Mouse (Mus musculus): ENCODE measurements around the gene Ccdc27.

Ccdc27 gene

DNA sequence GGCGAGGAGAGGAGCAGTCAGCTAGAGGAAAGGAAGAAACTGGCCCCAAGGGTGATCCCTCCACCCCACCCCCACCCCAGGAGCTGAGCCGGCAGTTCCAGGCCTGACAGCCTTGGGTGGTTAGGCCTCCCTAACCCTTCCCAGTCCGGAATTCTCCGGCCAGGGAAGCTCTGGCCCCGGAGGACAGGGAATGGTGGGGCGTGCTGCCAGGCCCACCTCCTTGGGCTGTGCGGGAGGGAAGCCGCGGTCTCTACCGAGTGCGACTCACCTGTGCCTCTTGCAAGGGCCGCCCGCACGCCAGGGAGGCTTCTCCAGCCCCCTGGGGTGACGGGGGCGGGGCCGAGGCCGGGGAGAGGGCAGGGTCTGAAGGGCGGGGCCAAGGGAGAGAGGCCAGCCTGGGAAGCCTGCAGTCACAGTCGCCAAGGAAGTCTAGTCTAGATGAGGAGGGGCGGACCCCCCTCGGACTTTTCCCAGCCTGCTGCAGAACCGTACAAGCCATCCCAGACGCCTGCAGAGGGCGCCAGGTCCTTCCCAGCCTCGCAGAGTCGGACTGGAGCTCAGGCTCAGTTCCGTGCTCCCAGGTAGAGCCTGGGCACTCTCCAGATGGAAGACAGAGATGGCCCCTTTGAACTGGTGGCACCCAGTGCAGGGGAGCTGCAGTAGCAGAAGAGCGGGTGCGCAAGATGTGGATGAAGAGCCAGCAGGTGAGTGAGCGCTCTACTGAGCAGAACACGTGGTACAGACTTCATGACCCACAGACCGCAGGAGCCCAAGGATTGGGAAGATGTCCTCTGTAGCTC is 16.6 kb downstream of the Ccdc27 start, which contains the start of gene Smim1:
Gene Smim1, minus strand, starts transcription at position 590 of the 800 bp plus-strand sequence.
- DNase-seq (ENCODE audit: low spot score): peak; percentile 52

DNA sequence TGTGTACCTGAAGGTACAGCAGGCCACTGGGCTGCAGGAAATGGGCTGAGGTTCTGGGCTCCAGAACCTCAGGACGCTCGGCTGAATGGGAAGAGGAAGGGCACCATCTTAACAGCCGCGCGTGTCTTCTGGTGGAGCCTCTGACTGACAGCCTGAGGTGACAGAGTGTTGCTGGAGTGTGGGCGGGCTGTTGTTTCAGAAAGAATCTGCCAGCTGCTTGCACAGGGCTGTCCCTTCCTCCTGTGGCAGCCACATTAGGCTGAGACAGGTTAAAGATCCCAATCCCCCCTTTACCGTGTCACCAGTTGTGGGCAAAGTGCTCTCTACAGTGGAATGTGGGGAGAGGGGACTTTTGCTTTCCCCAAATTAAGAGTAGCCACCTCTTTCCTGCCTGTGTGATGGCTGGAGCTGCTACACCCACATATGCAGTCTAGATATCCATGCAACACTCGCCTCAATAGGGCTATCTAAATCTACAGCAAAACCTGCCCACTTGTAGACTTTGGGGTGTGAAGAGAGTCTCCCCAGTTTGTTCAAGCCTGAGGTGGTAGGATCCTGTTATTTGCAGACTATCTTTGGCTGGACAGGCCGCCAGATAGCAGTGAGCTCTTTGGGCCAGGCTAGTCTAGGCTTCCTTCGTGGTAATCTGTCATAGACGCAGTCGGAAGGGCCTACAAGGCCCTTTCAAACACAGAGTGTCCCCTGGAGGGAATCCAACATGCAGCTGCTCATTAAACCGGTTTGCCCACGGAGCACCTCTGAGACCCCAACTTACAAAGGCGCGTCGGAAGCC is 17.6 kb downstream of the Ccdc27 start:
- peak; percentile 30 for DNase-seq (ENCODE audit: low spot score)

DNA sequence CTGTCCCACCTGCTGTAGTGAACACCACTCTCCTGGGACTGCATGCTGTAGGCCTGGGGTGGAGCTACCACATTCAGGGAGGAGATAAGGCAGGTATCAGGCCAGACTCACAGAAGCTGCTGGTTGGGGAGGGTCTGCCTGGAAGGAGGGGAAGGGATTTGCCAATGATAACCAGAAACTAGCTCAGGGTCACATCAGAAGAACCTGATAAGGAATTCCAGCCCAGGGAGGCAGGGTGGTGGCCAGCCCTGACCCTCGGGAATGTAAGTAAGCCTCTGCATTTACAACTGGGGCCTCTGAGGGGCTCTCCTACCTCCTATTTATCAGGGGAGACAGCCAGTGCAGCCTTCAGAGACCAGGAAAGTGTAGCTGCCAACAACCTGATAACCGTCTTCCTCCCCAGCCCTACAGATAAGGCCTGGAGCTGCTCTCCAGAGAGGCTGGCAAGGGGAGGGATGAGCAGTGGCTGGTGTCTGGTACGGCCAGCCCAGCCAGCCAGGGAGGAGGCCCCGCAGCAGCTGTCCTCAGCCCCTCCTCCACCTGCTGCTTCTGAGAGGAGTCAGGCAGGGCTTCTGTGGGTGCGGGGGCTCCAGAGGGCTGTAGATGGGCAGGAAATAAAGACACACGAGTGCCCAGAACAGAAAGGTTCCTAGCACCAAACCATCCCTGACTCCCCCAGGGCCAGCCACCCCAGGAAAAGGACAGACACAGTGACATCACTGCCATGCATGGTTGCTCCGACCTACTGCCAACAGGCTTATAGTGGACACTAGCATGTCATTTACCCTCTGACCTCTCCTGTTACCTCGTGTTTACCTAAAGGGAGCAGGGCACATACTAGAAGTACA is 18.5 kb downstream of the Ccdc27 start:
- DNase-seq (ENCODE audit: low spot score): peak; percentile 55

- no peak for DNase-seq (ENCODE audit: low spot score)
Observed at GRCm38 (mm10) chr4:154022844-154023243, 19.6 kb downstream of the Ccdc27 start.

GRCm38 (mm10) chr4:154022407-154022806 is 20.1 kb downstream of the Ccdc27 start:
- no peak for DNase-seq (ENCODE audit: low spot score)

DNA sequence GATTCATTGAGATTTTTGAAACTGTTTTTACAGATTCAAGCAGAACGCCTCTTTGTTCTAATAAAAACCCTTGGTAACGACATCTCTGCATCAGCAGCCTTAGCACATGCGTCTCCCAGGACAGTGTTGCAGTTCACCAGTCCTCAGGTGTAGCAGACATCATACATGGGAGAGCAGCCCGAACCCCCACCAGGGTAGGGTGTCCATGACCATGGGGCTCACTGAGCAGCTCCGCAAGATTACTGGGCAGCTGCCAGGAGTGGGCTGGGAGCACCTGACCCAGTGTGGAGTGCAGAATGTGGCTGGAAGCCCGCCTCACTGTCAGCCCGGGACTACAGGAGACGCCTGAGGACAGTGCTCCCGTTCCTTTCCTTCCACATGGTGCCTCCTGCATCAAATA is 21.0 kb downstream of the Ccdc27 start:
- DNase-seq (ENCODE audit: low spot score): no peak

GRCm38 (mm10) chr4:154019571-154019970 is 22.9 kb downstream of the Ccdc27 start:
- DNase-seq (ENCODE audit: low spot score): no peak

GRCm38 (mm10) chr4:154015476-154015875 is 27.0 kb downstream of the Ccdc27 start:
- no peak for DNase-seq (ENCODE audit: low spot score)

DNA sequence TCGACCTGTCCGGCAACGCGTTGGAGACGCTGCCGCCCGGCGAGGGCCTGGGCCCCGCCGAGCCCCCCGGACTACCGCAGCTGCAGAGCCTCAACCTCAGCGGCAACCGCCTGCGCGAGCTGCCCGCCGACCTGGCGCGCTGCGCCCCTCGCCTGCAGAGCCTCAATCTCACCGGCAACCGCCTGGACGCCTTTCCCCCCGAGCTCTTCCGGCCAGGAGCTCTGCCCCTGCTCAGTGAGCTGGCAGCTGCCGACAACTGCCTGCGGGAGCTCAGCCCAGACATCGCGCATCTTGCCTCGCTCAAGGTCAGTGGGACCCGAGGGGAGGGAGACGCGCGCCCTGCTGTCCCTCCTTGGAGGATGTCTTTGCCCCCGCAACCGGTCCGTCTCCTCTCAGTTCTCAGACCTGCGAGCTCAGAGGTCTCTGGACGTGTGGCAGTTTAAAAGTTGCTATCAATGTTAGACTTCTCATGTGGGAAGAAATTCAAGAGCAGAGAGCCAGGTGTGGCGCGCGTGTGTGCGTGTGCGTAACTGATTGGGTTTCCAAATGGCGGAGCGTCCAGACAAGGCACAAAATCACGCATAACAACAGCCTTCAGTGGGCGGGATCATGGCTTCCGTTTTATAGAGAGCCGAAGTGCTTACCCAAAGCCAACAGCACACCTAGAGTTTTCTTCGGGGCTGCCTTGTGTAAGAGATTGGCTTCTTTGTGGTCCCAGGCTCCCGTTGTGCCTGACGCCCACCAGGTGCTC is 30.2 kb downstream of the Ccdc27 start:
- no peak for DNase-seq (ENCODE audit: low spot score)

- peak; percentile 68 for DNase-seq (ENCODE audit: low spot score)
Observed at GRCm38 (mm10) chr4:154011646-154012089, 30.8 kb downstream of the Ccdc27 start, which contains the start of gene Lrrc47. Gene Lrrc47 (plus strand): TSS chr4:154011731.

- no peak for DNase-seq (ENCODE audit: low spot score)
Observed at GRCm38 (mm10) chr4:154010907-154011645, 31.4 kb downstream of the Ccdc27 start.

- no peak for DNase-seq (ENCODE audit: low spot score)
Observed at GRCm38 (mm10) chr4:154007759-154008158, 34.7 kb downstream of the Ccdc27 start.

GRCm38 (mm10) chr4:154006264-154006663 is 36.2 kb downstream of the Ccdc27 start:
- no peak for DNase-seq (ENCODE audit: low spot score)

- no peak for DNase-seq (ENCODE audit: low spot score)
Observed at GRCm38 (mm10) chr4:154005488-154005887, 37.0 kb downstream of the Ccdc27 start.

DNA sequence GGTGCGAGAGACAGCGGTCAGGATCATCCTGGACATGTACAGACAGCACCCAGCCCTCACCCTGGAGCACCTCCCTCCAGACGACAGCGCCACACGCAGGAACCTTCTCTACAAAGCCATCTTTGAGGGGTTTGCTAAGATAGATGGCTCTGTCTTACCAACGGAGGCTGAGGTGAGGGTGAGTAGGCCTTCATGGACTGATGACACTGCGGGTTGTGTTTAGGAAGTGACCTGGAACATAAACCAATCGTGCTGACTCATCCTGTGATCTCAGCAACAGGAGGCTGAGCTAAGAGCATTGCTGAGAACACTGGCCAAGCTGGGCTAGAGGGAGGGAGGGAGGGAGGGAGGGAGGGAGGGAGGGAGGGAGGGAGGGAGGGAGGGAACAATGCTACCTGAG is 49.0 kb downstream of the Ccdc27 start:
- DNase-seq (ENCODE audit: low spot score): no peak

DNA sequence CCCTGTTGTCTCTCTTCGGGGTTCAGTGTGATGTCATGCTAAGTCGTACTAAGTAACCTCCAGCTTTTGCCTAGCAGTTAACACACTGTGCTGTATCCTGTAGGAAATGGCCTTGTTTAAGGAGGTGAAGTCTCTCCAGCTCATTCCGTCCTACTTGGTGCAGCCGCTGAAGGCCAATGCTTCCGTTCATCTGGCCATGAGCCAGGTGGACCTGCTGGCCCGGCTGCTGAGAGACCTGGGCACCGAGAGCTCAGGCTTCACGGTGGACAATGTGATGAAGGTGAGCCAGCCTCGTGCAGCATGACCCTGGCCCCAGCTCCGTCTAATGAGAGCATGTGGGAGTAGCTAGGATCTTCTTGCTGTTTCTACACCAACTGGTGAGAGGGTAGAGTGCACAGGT is 49.8 kb downstream of the Ccdc27 start:
- no peak for DNase-seq (ENCODE audit: low spot score)

DNA sequence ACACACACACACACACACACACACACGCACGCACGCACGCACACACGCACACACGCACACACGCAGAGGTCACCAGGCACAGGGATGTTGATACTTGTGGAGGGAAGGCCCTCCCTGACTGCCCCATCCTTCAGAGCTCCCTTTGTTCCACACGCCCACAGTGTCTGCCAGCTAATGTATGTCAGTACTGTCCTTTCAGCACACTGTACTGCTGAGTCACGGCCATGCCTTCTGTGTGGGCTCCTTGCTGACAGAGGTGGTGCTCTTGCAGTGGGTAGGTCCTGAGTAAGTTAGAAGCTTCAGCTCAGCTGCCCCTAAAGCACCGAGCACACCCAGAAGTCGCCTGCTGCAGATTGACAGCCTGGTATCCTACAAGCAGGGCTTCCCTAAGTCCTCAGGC is 62.0 kb downstream of the Ccdc27 start:
- no peak for DNase-seq (ENCODE audit: low spot score)

- no peak for DNase-seq (ENCODE audit: low spot score)
Observed at GRCm38 (mm10) chr4:153979243-153979642, 63.2 kb downstream of the Ccdc27 start.

All from spleen, adult 12 weeks (tissue).